Mouse (Mus musculus) monocyte, adult 2 months (primary cell): ENCODE measurements around the gene Sox13.
A peak's percentile ranks its signal among the peaks of the same experiment; 100 is the strongest.

Source experiments
- DNase-seq, 2 experiments: peaks; one replicate each; pipeline ENCODE4 v3.0.0; 2022; ENCODE audit warnings: low spot score in 2 of 2, low read depth in 1 of 2

Gene Sox13

GRCm38 (mm10) chr1:133371431-133371830, 52.7 kb downstream of the Sox13 start:
- DNase-seq: no peak

- no peak for DNase-seq
Observed at GRCm38 (mm10) chr1:133370352-133370751, 53.8 kb downstream of the Sox13 start.

GRCm38 (mm10) chr1:133368644-133369043, 55.5 kb downstream of the Sox13 start:
- no peak for DNase-seq

- DNase-seq: no peak
Observed at GRCm38 (mm10) chr1:133367606-133368488, 56.3 kb downstream of the Sox13 start.

- no peak for DNase-seq
Observed at GRCm38 (mm10) chr1:133366951-133367605, 57.1 kb downstream of the Sox13 start.

- no peak for DNase-seq
Observed at GRCm38 (mm10) chr1:133364890-133365289, 59.3 kb downstream of the Sox13 start.

GRCm38 (mm10) chr1:133364022-133364630, 60.1 kb downstream of the Sox13 start:
- DNase-seq: no peak

- peak in 1 of 2 experiments; percentile 17 for DNase-seq
Observed at GRCm38 (mm10) chr1:133363276-133364021, 60.7 kb downstream of the Sox13 start, which contains the start of gene Etnk2. Gene Etnk2 (plus strand): TSS chr1:133363572.

- no peak for DNase-seq
Observed at GRCm38 (mm10) chr1:133362103-133362502, 62.1 kb downstream of the Sox13 start.

- no peak for DNase-seq
Observed at GRCm38 (mm10) chr1:133361006-133361405, 63.2 kb downstream of the Sox13 start.

- no peak for DNase-seq
Observed at GRCm38 (mm10) chr1:133356330-133356729, 67.8 kb downstream of the Sox13 start.

- DNase-seq: no peak
Observed at GRCm38 (mm10) chr1:133355912-133356311, 68.3 kb downstream of the Sox13 start.

GRCm38 (mm10) chr1:133355469-133355868, 68.7 kb downstream of the Sox13 start:
- no peak for DNase-seq

- DNase-seq: peak in 1 of 2 experiments; percentile 7
Observed at GRCm38 (mm10) chr1:133353371-133353809, 70.8 kb downstream of the Sox13 start.

GRCm38 (mm10) chr1:133351762-133352161, 72.4 kb downstream of the Sox13 start:
- DNase-seq: no peak

GRCm38 (mm10) chr1:133350210-133350609, 74.0 kb downstream of the Sox13 start, which contains the start of gene Ren1:
Gene Ren1 (plus strand): TSS chr1:133350510.
- no peak for DNase-seq

GRCm38 (mm10) chr1:133347693-133348520, 76.3 kb downstream of the Sox13 start:
- peak in 1 of 2 experiments; percentile 2 for DNase-seq

GRCm38 (mm10) chr1:133347226-133347625, 77.0 kb downstream of the Sox13 start:
- DNase-seq: no peak

- no peak for DNase-seq
Observed at GRCm38 (mm10) chr1:133346531-133346930, 77.6 kb downstream of the Sox13 start.

- no peak for DNase-seq
Observed at GRCm38 (mm10) chr1:133344357-133344756, 79.8 kb downstream of the Sox13 start.
